Mouse (Mus musculus) stomach, embryonic 15.5 days (tissue): ENCODE results near the gene Fuca1. TPM values are rescaled to one million over a fixed set of nuclear protein-coding genes. Genes with fewer than 3 reads are reported as not detected.

Experiments
- ATAC-seq: fragments of 200-750 bp; cut with Nextera tagmentation; 2 replicates; pipeline ENCODE4 v1.8.0; 2017; ENCODE audit warnings: low read depth, moderate number of reproducible peaks, moderate TSS enrichment; ENCODE audit not compliant: insufficient read depth, low FRiP score
- H3K27ac ChIP-seq: fragments of 300-500 bp; sonication (generic); 2 replicates; pipeline ENCODE4 v1.5.1; 2015; ENCODE audit warnings: mild to moderate bottlenecking, inconsistent platforms
- H3K27me3 ChIP-seq: fragments of 300-500 bp; sonication (generic); replicated peaks from 2 replicates; pipeline ENCODE4 v1.6.1; 2015; ENCODE audit warnings: inconsistent platforms
- H3K36me3 ChIP-seq: fragments of 300-500 bp; sonication (generic); 2 replicates; pipeline ENCODE4 v1.6.1; 2015; ENCODE audit warnings: inconsistent platforms
- H3K4me1 ChIP-seq: fragments of 300-500 bp; sonication (generic); 2 replicates; pipeline ENCODE4 v1.6.1; 2015; ENCODE audit warnings: inconsistent platforms
- H3K4me2 ChIP-seq: fragments of 300-500 bp; sonication (generic); 2 replicates; pipeline ENCODE4 v1.6.1; 2015; ENCODE audit warnings: mild to moderate bottlenecking, inconsistent platforms
- H3K4me3 ChIP-seq: fragments of 300-500 bp; sonication (generic); replicated peaks from 2 replicates; pipeline ENCODE4 v1.5.1; 2015; ENCODE audit warnings: inconsistent platforms
- H3K9ac ChIP-seq: fragments of 300-500 bp; sonication (generic); 2 replicates; pipeline ENCODE4 v1.6.1; 2015; ENCODE audit warnings: inconsistent platforms
- H3K9me3 ChIP-seq: fragments of 300-500 bp; sonication (generic); 2 replicates; pipeline ENCODE4 v1.6.1; 2016; ENCODE audit warnings: inconsistent platforms
- WGBS: fragments of 180-500 bp; shearing (Covaris S2); methylation state at CpG from one replicate; pipeline ENCODE4 v1.1.7; 2015; 5-methylcytosine and 5-hydroxymethylcytosine counted together
- polyA plus RNA-seq: library from polyadenylated mRNA; unstranded; fragments of >200 nt; fragmentation: Nextera tagmentation; extraction: Ambion mirVana; gene quantifications from 2 replicates; pipeline ENCODE4 v1.2.1, GENCODE M21; 2015

Fuca1 gene
- polyA plus RNA-seq, 1 experiment from 2014 or later = 96.3 TPM

GRCm38 (mm10) chr4:135880018-135880417, 40.5 kb upstream of the Fuca1 start:
- whole genome bisulfite sequencing = 88% methylated on average over 6 of the region's 6 CpGs
- Histone ChIP-seq H3K9ac (no peak overlapping the region), H3K36me3 (no peaks in the 10 kb centered on the region), H3K4me3 (no peak overlapping the region), H3K27ac (no peak overlapping the region), H3K4me1 (peaks cover 22% of the 10 kb centered on the region), H3K27me3 (no peaks in the 10 kb centered on the region), H3K9me3 (no peaks in the 10 kb centered on the region), H3K4me2 (no peak overlapping the region)
- ATAC-seq = no peak

- no peaks in the 10 kb centered on the region for H3K36me3 ChIP-seq
- 82% methylated on average over 10 of the region's 10 CpGs for WGBS
- H3K27me3 ChIP-seq = no peaks in the 10 kb centered on the region
- H3K9ac ChIP-seq = no peak overlapping the region
- H3K9me3 ChIP-seq = no peaks in the 10 kb centered on the region
- H3K4me1 ChIP-seq = peaks cover 20% of the 10 kb centered on the region
- ATAC-seq = no peak
- H3K4me3 ChIP-seq = no peak overlapping the region
- H3K4me2 ChIP-seq = no peak overlapping the region
- no peak overlapping the region for H3K27ac ChIP-seq
Observed at GRCm38 (mm10) chr4:135880576-135880975, 40.0 kb upstream of the Fuca1 start.

- H3K9me3 ChIP-seq = no peaks in the 10 kb centered on the region
- H3K27ac ChIP-seq = no peak overlapping the region
- no peak overlapping the region for H3K9ac ChIP-seq
- no peak overlapping the region for H3K4me2 ChIP-seq
- peaks cover 6% of the 10 kb centered on the region for H3K4me1 ChIP-seq
- ATAC-seq = no peak
- no peak overlapping the region for H3K4me3 ChIP-seq
- no peaks in the 10 kb centered on the region for H3K36me3 ChIP-seq
- WGBS = 63% methylated on average over 6 of the region's 6 CpGs
- no peaks in the 10 kb centered on the region for H3K27me3 ChIP-seq
Observed at GRCm38 (mm10) chr4:135882023-135882422, 38.5 kb upstream of the Fuca1 start.

- Histone ChIP-seq H3K9me3 (no peaks in the 10 kb centered on the region), H3K27me3 (no peaks in the 10 kb centered on the region), H3K4me3 (no peak overlapping the region), H3K4me1 (0 out of 2 replicates have a peak, but pooled peaks cover 5% of the 10 kb centered on the region), H3K9ac (no peak overlapping the region), H3K4me2 (no peak overlapping the region), H3K36me3 (no peaks in the 10 kb centered on the region), H3K27ac (peak overlapping the region; percentile 7; the same call in 1 of the 2 replicates)
- WGBS = 31% methylated on average over 10 of the region's 10 CpGs
- ATAC-seq = no peak
Observed at GRCm38 (mm10) chr4:135883401-135883851, 37.1 kb upstream of the Fuca1 start.

- H3K4me2 ChIP-seq = no peak overlapping the region
- H3K27me3 ChIP-seq = no peaks in the 10 kb centered on the region
- no peak overlapping the region for H3K4me3 ChIP-seq
- H3K4me1 ChIP-seq = 0 out of 2 replicates have a peak, but pooled peaks cover 5% of the 10 kb centered on the region
- H3K9ac ChIP-seq = no peak overlapping the region
- no peaks in the 10 kb centered on the region for H3K9me3 ChIP-seq
- 62% methylated on average over 7 of the region's 7 CpGs for WGBS
- no peaks in the 10 kb centered on the region for H3K36me3 ChIP-seq
- no peak overlapping the region for H3K27ac ChIP-seq
- ATAC-seq = no peak
Observed at GRCm38 (mm10) chr4:135883881-135884516, 36.5 kb upstream of the Fuca1 start.

GRCm38 (mm10) chr4:135884531-135884930, 36.0 kb upstream of the Fuca1 start:
- ATAC-seq = no peak
- H3K9me3 ChIP-seq = no peaks in the 10 kb centered on the region
- H3K27ac ChIP-seq = no peak overlapping the region
- no peaks in the 10 kb centered on the region for H3K36me3 ChIP-seq
- 0 out of 2 replicates have a peak, but pooled peaks cover 5% of the 10 kb centered on the region for H3K4me1 ChIP-seq
- H3K4me2 ChIP-seq = no peak overlapping the region
- H3K27me3 ChIP-seq = no peaks in the 10 kb centered on the region
- WGBS = 70% methylated on average over 6 of the region's 6 CpGs
- no peak overlapping the region for H3K9ac ChIP-seq
- no peak overlapping the region for H3K4me3 ChIP-seq

GRCm38 (mm10) chr4:135885676-135886075, 34.9 kb upstream of the Fuca1 start:
- no peak for ATAC-seq
- Histone ChIP-seq H3K36me3 (no peaks in the 10 kb centered on the region), H3K4me2 (no peak overlapping the region), H3K4me3 (no peak overlapping the region), H3K27me3 (no peaks in the 10 kb centered on the region), H3K27ac (no peak overlapping the region), H3K9ac (no peak overlapping the region), H3K9me3 (no peaks in the 10 kb centered on the region), H3K4me1 (0 out of 2 replicates have a peak, but pooled peaks cover 5% of the 10 kb centered on the region)
- WGBS = 90% methylated on average over 12 of the region's 12 CpGs

- Histone ChIP-seq H3K4me1 (0 out of 2 replicates have a peak, but pooled peaks cover 5% of the 10 kb centered on the region), H3K9ac (no peak overlapping the region), H3K4me2 (no peak overlapping the region), H3K4me3 (no peak overlapping the region), H3K36me3 (no peaks in the 10 kb centered on the region), H3K27ac (no peak overlapping the region), H3K9me3 (no peaks in the 10 kb centered on the region), H3K27me3 (no peaks in the 10 kb centered on the region)
- no peak for ATAC-seq
- 74% methylated on average over 4 of the region's 4 CpGs for WGBS
Observed at GRCm38 (mm10) chr4:135886184-135886583, 34.4 kb upstream of the Fuca1 start.

GRCm38 (mm10) chr4:135888448-135889057, 32.0 kb upstream of the Fuca1 start:
- Histone ChIP-seq H3K4me3 (no peak overlapping the region), H3K4me1 (0 out of 2 replicates have a peak, but pooled peaks cover 5% of the 10 kb centered on the region), H3K9me3 (no peaks in the 10 kb centered on the region), H3K27me3 (no peaks in the 10 kb centered on the region), H3K27ac (no peak overlapping the region), H3K4me2 (no peak overlapping the region), H3K9ac (no peak overlapping the region), H3K36me3 (no peaks in the 10 kb centered on the region)
- WGBS = 89% methylated on average over 24 of the region's 24 CpGs
- no peak for ATAC-seq

- ATAC-seq = no peak
- 83% methylated on average over 7 of the region's 7 CpGs for WGBS
- Histone ChIP-seq H3K27ac (no peak overlapping the region), H3K9ac (no peak overlapping the region), H3K4me3 (no peak overlapping the region), H3K27me3 (no peaks in the 10 kb centered on the region), H3K4me1 (no peaks in the 10 kb centered on the region), H3K9me3 (no peaks in the 10 kb centered on the region), H3K36me3 (no peaks in the 10 kb centered on the region), H3K4me2 (no peak overlapping the region)
Observed at GRCm38 (mm10) chr4:135889146-135889883, 31.2 kb upstream of the Fuca1 start.

- Histone ChIP-seq H3K9ac (no peak overlapping the region), H3K36me3 (no peaks in the 10 kb centered on the region), H3K4me2 (no peak overlapping the region), H3K27me3 (no peaks in the 10 kb centered on the region), H3K4me1 (no peaks in the 10 kb centered on the region), H3K27ac (no peak overlapping the region), H3K9me3 (no peaks in the 10 kb centered on the region), H3K4me3 (no peak overlapping the region)
- peak; percentile 82; the same call in 1 of the 2 replicates for ATAC-seq
- WGBS = 6% methylated on average over 4 of the region's 4 CpGs
Observed at GRCm38 (mm10) chr4:135889884-135890283, 30.7 kb upstream of the Fuca1 start.

GRCm38 (mm10) chr4:135891539-135891938, 29.0 kb upstream of the Fuca1 start:
- Histone ChIP-seq H3K9ac (no peak overlapping the region), H3K27me3 (no peaks in the 10 kb centered on the region), H3K36me3 (no peaks in the 10 kb centered on the region), H3K4me1 (no peaks in the 10 kb centered on the region), H3K27ac (no peak overlapping the region), H3K9me3 (no peaks in the 10 kb centered on the region), H3K4me3 (no peak overlapping the region), H3K4me2 (no peak overlapping the region)
- ATAC-seq = no peak
- WGBS = 75% methylated on average over 2 of the region's 2 CpGs
